Mouse (Mus musculus) ES-E14 (cell line): ENCODE data around the gene Snx3. TPM values are rescaled to one million over a fixed set of nuclear protein-coding genes. Genes with fewer than 3 reads are reported as not detected.

Source experiments
- DNase-seq: peaks from one replicate; pipeline ENCODE4 v3.0.0-alpha.2; 2013; ENCODE audit warnings: low read depth, low spot score
- H3K27ac ChIP-seq: 2 replicates; pipeline ENCODE4 v1.5.1; 2012; ENCODE audit warnings: low read depth, mild to moderate bottlenecking, low read length, moderate library complexity, mixed read lengths; ENCODE audit not compliant: poor library complexity, insufficient read depth, severe bottlenecking
- H3K36me3 ChIP-seq: 2 replicates; pipeline ENCODE4 v1.6.1; 2012; ENCODE audit warnings: mild to moderate bottlenecking, low read length, moderate library complexity, mixed read lengths; ENCODE audit not compliant: control insufficient read depth, poor library complexity, insufficient read depth, severe bottlenecking
- H3K4me1 ChIP-seq, 2 experiments: fragments of 150-350 bp in 1 of 2; sonication (generic) in 1 of 2; 2 replicates each; pipeline ENCODE4 v1.6.1; 2012; ENCODE audit warnings: low read length in 2 of 2, mild to moderate bottlenecking in 1 of 2, mixed read lengths in 1 of 2; ENCODE audit not compliant: control insufficient read depth in 2 of 2, insufficient read depth in 2 of 2, poor library complexity in 1 of 2
- H3K4me3 ChIP-seq, 2 experiments: fragments of 150-350 bp in 1 of 2; sonication (generic) in 1 of 2; 2 replicates each; pipeline ENCODE4 v1.5.1; 2012; ENCODE audit warnings: low read length in 2 of 2, low read depth in 1 of 2, mild to moderate bottlenecking in 1 of 2, mixed read lengths in 1 of 2; ENCODE audit not compliant: insufficient read depth in 1 of 2, poor library complexity in 1 of 2, severe bottlenecking in 1 of 2
- H3K9ac ChIP-seq: 2 replicates; pipeline ENCODE4 v1.6.1; 2012; ENCODE audit warnings: low read depth, mild to moderate bottlenecking, low read length, mixed read lengths; ENCODE audit not compliant: poor library complexity, insufficient read depth, severe bottlenecking
- H3K9me3 ChIP-seq: fragments of 150-350 bp; sonication (generic); 2 replicates; pipeline ENCODE4 v1.6.1; 2012; ENCODE audit warnings: low read depth, mild to moderate bottlenecking, low read length; ENCODE audit not compliant: control insufficient read depth, insufficient read depth
- CHD2 ChIP-seq: IDR thresholded peaks from 2 replicates; pipeline ENCODE4 v1.6.1; 2014; ENCODE audit warnings: mild to moderate bottlenecking, low read depth, low read length, inconsistent platforms
- HCFC1 ChIP-seq: IDR thresholded peaks from 2 replicates; pipeline ENCODE4 v1.6.1; 2012; ENCODE audit warnings: low read length, inconsistent platforms, borderline replicate concordance; ENCODE audit not compliant: insufficient read depth
- MAFK ChIP-seq: IDR thresholded peaks from 2 replicates; pipeline ENCODE4 v1.6.1; 2014; ENCODE audit warnings: mild to moderate bottlenecking, low read depth, low read length, inconsistent platforms; ENCODE audit not compliant: insufficient read depth
- ZC3H11A ChIP-seq: IDR thresholded peaks from 2 replicates; pipeline ENCODE4 v1.6.1; 2012; ENCODE audit warnings: low read depth, mild to moderate bottlenecking, inconsistent platforms, low read length, borderline replicate concordance
- ZNF384 ChIP-seq: IDR thresholded peaks from 2 replicates; pipeline ENCODE4 v1.6.1; 2012; ENCODE audit warnings: low read depth, low read length, inconsistent platforms
- in situ Hi-C, 2 experiments: fragments of 600-800 bp; cut with MboI; formaldehyde crosslinking; loops; one replicate each; pipeline ENCODE4 v1.15.1; 2025; ENCODE audit warnings: low sequenced_read_pairs in 2 of 2, inconsistent platforms in 1 of 2; ENCODE audit not compliant: unreplicated experiment in 2 of 2
- total RNA-seq: library from RNA; depleted of rRNA; stranded (reverse); fragments of 300-350 nt; gene quantifications from 2 replicates; pipeline ENCODE4 v1.2.3, GENCODE M21; 2012

Gene Snx3
- total RNA-seq, 1 experiment, result 82.9 TPM

DNA sequence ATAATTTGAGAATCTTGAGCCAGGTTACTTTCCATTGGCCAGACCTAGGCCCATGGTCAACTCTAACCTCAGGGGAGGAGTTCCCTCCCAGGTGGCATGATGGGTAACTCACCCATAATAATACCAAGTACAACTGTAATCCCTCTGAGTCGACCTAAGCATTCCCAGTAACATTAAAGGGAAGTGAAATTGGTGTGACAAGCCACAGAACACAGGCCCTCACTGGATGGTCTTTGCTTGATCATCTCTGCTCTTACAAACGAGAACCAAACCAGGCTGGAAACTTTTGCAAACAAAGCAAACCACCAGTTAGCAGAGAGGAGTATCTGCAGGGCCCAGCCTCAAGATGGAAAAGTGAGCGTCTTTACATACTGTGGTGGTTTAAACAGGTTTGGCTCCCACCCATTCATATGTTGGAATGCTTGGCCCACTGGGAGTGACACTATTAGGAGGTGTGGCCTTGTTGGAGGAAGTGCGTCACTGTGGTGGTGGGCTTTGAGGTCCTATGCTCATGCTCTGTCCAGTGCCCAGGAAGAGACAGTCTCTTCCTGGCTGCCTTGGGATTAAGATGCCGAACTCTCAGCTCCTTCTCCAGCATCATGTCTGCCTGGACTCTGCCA, 57.9 kb downstream of the Snx3 start:
- TF ChIP-seq ZC3H11A, result no peak
- TF ChIP-seq ZNF384, result no peak
- TF ChIP-seq CHD2, result no peak
- no peak for TF ChIP-seq MAFK
- no peak for TF ChIP-seq HCFC1
- no peaks in the 10 kb centered on the region for H3K36me3 ChIP-seq
- DNase-seq, result no peak
- in situ Hi-C loops, result no loop called here
- no peaks in the 10 kb centered on the region for H3K4me1 ChIP-seq
- H3K9ac ChIP-seq, result no peak overlapping the region
- H3K4me3 ChIP-seq, result no peak overlapping the region
- H3K9me3 ChIP-seq, result no peaks in the 10 kb centered on the region
- H3K27ac ChIP-seq, result no peak overlapping the region

DNA sequence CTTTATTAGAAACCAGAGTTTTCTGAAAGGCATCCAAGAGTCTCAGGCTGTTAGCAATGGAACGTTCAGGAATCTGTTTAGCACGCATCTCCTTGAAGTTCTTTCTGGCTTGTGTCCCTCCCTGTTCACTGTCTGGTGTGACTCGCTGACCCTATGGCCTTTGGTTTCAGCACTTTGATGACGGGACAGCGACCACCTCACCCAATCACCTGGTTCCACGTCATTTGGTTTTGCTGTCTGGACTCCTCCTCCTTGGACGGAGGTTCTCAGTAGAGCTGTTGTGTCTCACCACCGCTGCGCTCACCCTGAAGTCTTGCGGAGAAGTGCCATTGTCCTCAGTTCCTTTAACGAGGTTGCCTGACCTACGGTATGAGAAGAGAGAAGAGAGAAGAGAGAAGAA, 60.4 kb downstream of the Snx3 start:
- in situ Hi-C loops, result no loop called here
- peak; percentile 82 for DNase-seq
- no peak overlapping the region for H3K9ac ChIP-seq
- H3K27ac ChIP-seq, result no peak overlapping the region
- H3K4me1 ChIP-seq, result no peaks in the 10 kb centered on the region
- H3K9me3 ChIP-seq, result no peaks in the 10 kb centered on the region
- H3K4me3 ChIP-seq, result peak overlapping the region in 1 of 2 experiments; percentile 28; a peak in 1 of 4 replicates
- no peaks in the 10 kb centered on the region for H3K36me3 ChIP-seq
- TF ChIP-seq CHD2 (peak; percentile 34; the same call in 1 of the 2 replicates), HCFC1 (no peak), ZNF384 (no peak)

DNA sequence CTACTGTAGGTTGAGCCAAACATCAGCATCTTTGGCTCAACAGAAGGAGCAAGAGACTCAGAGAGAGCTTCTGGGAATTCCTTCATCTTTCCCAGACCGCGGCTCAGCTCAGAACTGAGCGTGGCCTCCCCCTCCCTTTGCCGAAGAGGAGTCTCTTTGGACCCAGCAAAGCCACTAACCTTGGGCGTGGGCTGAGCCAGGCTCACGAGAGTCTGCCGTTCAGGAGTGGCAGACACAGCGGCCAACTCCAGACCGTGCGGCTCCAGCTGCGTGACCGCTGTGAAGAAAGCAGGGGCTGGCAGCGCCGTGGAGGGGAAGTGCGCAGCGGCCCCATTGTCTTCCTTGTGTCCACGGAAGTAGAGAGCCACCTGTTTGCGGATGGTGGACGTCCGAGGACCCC, 70.7 kb downstream of the Snx3 start:
- peak overlapping the region; percentile 14 to 46; a peak in 3 of 4 replicates for H3K4me3 ChIP-seq
- no peak overlapping the region for H3K9ac ChIP-seq
- no peak overlapping the region for H3K27ac ChIP-seq

DNA sequence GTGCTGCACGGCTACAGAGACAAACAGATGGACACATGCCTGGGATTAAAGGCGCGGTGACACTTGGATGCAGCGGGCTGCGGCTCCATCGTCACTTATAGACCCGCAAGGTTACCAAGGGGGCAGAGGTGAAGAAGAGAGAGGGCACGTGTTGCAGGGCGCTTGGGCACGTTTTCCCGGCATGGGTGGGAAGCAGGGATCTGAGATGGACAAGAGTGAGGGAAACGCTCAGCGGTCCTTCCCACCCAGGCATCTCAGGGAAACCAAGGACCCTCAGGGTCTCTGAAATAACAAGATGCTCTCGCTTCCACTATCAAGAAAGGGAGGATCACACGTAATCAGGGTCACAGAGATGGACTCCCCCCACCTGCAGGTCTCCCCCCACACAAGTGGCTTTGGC, 71.1 kb downstream of the Snx3 start:
- in situ Hi-C loops, result no loop called here
- TF ChIP-seq ZC3H11A (no peak), ZNF384 (no peak), MAFK (no peak), HCFC1 (no peak), CHD2 (no peak)
- peaks cover 0 to 5% of the 10 kb centered on the region in 2 experiments; a peak in 1 of 4 replicates for H3K4me1 ChIP-seq
- H3K4me3 ChIP-seq, result peak overlapping the region; percentile 14 to 46; a peak in 2 of 4 replicates
- no peak for DNase-seq
- no peak overlapping the region for H3K9ac ChIP-seq
- no peaks in the 10 kb centered on the region for H3K36me3 ChIP-seq
- no peaks in the 10 kb centered on the region for H3K9me3 ChIP-seq
- H3K27ac ChIP-seq, result no peak overlapping the region

More for the DNA sequence above, 70.7 kb downstream of the Snx3 start:
- Histone ChIP-seq H3K9me3 (no peaks in the 10 kb centered on the region), H3K36me3 (no peaks in the 10 kb centered on the region), H3K4me1 (peaks cover 0 to 5% of the 10 kb centered on the region in 2 experiments; a peak in 1 of 4 replicates)
- TF ChIP-seq CHD2, result no peak
- TF ChIP-seq ZNF384, result no peak
- TF ChIP-seq ZC3H11A, result no peak
- TF ChIP-seq MAFK, result no peak
- TF ChIP-seq HCFC1, result no peak
- no peak for DNase-seq
- in situ Hi-C loops, result no loop called here

DNA sequence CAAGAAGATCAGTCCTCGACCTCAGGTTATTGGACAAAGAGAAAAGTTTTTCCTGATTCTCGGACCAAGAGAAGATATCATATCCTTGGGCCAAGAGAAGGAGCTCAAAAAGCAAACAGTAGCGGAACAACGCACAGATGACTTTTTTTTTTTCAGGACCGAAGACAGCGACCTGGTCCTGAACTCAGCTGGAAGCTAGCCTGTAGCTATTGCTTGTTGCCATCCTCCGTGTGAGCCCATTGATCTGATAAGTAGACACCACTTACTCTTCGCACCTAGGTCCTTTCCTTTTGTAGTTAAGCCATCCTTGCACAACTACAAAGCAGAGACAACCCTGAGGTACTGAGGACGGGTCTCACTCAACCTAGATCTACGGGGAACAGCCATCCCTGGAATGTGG, 72.8 kb downstream of the Snx3 start:
- no peaks in the 10 kb centered on the region for H3K36me3 ChIP-seq
- no peak for TF ChIP-seq MAFK
- TF ChIP-seq ZNF384, result peak; percentile 97
- no peak for TF ChIP-seq HCFC1
- peaks cover 0 to 5% of the 10 kb centered on the region in 2 experiments; a peak in 1 of 4 replicates for H3K4me1 ChIP-seq
- no peak for DNase-seq
- in situ Hi-C loops, result no loop called here
- no peak overlapping the region for H3K27ac ChIP-seq
- H3K9ac ChIP-seq, result no peak overlapping the region
- H3K4me3 ChIP-seq, result no peak overlapping the region
- no peaks in the 10 kb centered on the region for H3K9me3 ChIP-seq
